Mouse (Mus musculus) layer of hippocampus, adult 8-10 months (tissue): ENCODE measurements at regions not wholly inside any gene's neighbourhood (a gene's known extent, or its start where the extent isn't known, plus 50 kb on each side); places are given as distances from the start of the nearest gene placed in this dataset.
A peak's percentile ranks its signal among the peaks of the same experiment; 100 is the strongest.

Source experiments
- DNase-seq, 2 experiments: peaks; one replicate each; pipeline ENCODE4 v3.0.0; 2022; ENCODE audit warnings: low spot score in 2 of 2

DNA sequence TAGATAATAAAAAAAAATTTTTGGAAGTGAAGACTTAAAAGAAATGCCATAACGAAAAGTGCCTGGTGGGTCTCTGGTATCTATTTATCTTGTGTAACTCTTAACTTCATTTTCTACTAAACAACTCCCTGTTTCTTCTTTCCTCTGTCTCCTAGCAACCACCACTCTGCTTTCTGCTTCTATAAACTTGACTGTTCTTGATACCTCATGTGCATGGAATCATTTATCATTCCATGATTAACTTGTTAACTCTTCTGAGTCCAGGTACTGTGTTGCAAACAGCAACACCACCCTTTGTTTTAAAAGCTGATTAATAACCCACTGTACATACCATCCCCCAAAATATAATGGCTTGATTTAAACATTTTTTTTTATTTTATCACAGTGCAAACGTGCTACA is 325.0 kb downstream of the Mettl4 start:
- DNase-seq: no peak

DNA sequence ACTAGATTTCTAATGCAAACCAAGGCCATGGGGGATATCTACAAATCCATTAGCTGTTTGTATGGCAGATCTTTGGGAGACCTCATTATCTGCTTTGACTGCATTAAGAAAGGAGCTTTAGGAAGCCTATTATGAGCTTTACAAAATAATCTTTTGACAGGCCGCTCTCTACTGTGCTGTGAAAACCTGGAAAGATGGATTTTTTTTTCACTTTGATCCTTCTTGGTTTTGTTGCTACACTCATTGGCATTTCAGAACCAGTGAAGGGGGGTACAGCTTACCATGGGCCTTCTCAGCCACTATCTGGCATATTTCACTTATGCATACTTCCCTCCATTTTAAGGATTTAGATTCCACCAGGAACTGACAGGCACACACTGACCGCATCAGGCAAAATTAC is 366.8 kb downstream of the Mettl4 start:
- no peak for DNase-seq

DNA sequence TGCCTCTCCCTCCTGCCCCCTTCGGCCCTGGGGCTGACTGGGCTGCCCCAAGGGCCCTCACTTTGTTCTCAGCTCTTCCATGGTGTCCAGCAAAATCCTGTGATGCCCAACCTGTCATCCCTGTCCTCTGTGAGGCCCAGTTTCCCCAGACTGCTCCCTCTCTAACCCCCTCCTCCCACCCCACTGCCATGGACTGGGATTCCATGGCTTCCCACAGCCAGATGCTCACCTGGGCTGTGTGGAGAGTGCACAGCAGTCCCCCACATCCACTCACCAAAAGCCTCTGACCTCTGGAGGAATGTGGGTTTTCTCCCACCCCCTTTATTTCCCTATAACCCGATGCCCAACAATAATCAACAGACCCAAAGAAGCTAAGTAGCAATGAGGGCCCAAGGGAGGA is 414.1 kb downstream of the Mettl4 start:
- DNase-seq: no peak

DNA sequence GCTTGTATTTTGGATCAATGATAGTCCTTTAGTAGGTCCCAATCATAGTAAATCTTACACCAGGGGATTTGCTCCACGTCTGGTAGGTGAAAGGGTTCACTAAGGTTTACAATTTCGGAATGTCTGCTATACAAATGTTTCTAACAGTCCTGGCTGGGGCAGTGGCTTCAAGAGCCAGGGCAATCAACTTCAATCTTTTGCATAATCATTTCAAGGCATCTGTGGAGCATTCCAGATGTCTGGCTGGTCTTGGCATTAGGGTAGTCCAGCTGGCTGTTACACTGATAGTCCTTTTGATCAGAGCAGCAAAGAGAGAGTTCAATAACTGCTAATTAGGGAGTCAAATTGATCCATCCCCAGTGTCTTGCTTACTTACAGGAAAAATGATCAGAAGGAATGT is 423.6 kb downstream of the Mettl4 start:
- no peak for DNase-seq

DNA sequence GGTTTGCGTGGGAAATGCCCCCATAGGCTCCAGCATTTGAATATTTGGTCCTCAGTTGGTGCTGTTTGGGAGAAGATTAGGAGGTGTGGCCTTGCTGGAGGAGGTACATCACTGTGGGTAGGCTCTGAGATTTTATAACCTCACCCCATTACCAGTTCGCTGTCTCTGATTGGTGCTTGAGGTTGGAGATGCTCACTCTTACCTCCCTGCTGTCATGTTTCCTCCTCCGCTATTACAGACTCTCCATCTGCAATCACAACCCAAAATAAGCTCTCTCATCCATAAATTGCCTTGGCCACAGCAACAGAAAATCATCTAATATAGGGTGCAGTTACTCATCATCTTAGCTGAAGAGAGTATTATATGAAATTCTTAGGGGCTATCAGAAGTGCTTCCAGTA is 458.6 kb downstream of the Mettl4 start:
- DNase-seq: no peak

DNA sequence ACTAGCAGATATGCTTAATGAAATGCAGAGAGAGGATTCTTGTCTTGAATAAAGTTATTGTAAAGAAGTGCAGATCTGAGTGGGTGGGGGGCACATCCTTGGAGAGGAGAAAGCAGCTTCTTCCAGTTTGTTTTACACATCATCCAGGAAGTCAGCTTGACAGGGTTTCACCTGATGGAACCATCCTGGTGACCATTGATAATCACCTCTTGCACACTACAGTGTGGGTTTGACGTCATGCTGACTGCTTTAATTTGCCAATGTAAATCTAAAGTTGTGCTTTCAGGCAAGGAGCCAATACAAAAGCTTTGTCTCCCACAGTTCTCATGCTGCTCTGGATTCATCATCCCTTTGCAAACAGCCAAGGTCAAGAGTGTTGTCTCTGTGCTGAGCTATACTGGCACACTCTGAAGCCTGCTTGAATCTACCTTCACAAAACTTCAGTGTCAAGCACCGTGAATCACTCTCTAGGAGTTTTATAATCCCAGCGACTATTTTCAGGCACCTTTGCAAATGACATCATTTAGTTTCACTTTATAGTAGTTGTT is 462.1 kb downstream of the Mettl4 start:
- DNase-seq: no peak

DNA sequence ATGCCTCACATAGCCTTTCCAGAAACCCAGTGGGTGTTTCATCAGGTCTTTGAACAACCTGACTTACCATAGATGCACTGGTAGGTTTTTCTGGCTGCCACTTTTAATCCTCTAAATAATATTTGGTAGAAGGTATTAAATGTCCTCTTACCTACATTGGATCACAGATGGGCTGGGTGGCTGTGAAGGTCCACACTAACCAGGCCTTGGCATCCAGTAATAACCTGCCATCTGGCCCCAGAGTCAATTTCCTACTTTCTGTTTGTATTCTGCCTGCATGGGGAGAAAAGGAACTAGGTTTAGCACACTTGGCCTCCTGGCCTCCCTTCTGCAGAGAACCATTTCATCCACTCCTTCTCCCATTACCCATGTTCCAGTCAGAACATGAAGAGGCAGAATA is 473.0 kb downstream of the Mettl4 start:
- DNase-seq: no peak

DNA sequence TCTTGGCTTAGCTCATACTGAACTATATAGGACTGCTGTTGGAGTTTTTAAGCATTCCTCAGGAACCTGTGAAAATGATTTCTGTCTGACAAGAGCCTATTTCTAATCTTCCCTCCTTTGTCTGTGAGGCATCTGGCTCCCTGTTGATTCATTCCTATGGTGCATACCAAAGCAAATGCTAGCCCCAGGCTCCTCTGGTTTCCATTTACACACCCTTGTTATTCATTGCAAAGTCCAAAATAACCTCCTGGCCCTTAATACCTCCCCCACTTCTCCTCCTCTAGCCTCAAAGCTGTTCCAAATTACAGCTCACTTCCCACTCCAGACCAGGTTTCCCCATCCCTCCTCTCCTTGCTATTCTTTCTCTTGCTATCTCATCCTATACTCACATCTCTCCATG is 480.1 kb downstream of the Mettl4 start:
- DNase-seq: no peak

DNA sequence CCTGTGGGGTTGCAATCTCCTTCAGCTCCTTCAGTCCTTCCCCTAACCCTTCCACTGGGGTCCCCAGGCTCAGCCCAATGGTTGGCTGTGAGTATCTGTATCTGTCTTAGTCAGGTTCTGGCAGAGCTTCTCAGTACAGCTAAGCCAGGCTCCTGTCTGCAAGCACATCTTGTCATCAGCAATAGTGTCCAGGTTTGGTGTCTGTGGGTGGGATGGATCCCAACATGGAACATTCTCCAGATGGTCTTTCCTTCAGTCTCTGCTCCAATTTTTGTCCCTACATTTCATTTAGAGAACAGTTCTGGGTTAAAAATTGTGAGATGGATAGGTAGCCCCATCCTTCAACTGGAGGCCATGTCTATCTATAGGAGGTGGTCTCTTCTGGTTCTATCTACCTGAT is 494.2 kb downstream of the Mettl4 start:
- peak in 1 of 2 experiments; percentile 5 for DNase-seq

DNA sequence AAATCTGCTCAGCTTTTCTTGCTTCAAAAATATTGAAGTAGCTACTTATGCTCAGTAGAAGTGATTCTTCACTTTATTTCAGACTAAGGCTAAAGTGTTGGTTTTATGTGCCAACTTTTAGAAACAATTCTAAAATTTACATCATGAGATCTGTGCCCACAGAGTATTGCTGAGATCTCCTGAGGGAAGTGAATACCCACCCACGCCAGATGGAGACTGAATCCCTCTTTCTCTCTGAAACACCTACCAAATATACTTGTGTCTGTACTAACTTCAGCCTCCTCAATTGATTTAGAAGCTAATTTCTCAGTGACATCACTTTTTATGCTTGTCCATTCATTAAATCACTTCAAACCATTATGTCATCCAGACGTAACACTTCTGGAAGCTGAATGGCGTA is 495.0 kb downstream of the Mettl4 start:
- DNase-seq: no peak

DNA sequence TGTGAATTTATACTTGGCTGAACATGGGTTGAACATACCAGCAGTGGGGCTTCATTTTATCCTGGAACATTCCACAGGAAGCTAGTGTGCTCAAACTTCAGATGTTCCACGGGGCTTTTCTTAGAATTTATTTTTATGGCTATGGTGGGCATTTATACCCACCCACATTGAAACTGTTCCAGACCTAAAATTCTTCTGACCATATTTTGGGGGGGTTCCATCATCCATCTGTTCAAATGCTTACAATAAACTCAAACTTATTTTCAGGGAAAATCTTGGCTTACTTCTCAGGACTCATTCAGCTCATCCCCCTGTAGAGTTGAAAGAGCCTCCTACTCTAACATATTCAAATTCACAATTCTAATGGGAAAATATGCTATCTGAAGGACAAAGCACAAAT is 506.0 kb downstream of the Mettl4 start:
- no peak for DNase-seq

DNA sequence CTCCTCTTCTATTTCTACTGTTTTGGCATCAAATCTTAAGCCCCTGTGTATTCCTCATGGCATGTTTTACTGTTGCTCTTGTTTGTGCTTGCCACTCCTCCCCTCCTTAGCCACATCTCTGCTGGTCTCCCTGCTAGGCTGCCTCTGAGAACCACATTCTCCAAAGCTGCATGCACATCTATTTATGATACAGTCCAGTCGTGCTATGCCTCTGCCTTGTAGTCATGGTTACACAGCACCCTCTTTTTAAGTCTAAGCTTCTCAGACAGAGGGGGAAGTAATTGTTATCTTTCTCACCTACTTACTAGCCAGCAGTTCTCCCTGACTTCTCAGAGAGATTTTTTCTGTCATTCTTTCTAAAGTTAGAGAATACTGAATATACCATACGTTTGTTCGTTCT is 523.7 kb downstream of the Mettl4 start:
- no peak for DNase-seq
